Mouse (Mus musculus) lung, adult 2 months (tissue): ENCODE measurements around the gene 4933425L06Rik.

ENCODE experiments used
- CTCF ChIP-seq: fragments of 200-500 bp; IDR thresholded peaks from 2 replicates; pipeline ENCODE4 v1.5.1; 2011; ENCODE audit warnings: mild to moderate bottlenecking, low read length, control low read depth; ENCODE audit not compliant: insufficient read depth
- POLR2A ChIP-seq: fragments of 200-500 bp; IDR thresholded peaks from 2 replicates; pipeline ENCODE4 v1.6.1; 2011; ENCODE audit warnings: low read depth, mild to moderate bottlenecking, control low read depth, low read length, borderline replicate concordance; ENCODE audit errors: extremely low read depth

- no peak for TF ChIP-seq POLR2A
- TF ChIP-seq CTCF: no peak
Measured at GRCm38 (mm10) chr13:105066119-105066518, 15.8 kb upstream of the 4933425L06Rik start.
